Mouse (Mus musculus) T-helper 17 cell (primary cell): ENCODE data around the gene Vgll4.

ENCODE experiments used
- in situ Hi-C, 2 experiments: fragments of 300-600 bp; cut with MboI, MseI; formaldehyde crosslinking; loops; 1 replicate in 1 of 2; 2 replicates in 1 of 2; pipeline ENCODE4 v1.15.1; 2025; ENCODE audit warnings: high pct_unique_total_duplicates in 2 of 2

Vgll4 gene

DNA sequence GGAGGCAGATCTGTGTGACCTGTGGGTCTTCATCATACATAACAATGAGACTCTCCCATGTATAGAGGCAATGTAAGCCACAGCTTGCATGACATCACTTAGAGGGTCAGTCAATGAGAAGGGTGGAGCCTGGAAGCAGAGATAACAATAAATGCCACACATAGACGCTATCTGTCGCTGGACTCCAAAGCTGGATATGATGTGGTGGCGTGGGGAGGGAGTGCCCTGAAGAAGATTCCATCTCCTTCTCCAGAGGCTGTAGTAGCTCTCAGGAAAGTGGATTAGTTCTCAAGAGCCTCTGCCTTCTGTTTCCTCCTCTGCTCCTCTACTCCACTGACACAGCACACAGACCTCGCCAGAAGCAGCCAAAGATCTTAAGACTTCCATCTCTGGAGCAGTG lies 89.0 kb downstream of the Vgll4 start:
- in situ Hi-C loops = no loop called here

DNA sequence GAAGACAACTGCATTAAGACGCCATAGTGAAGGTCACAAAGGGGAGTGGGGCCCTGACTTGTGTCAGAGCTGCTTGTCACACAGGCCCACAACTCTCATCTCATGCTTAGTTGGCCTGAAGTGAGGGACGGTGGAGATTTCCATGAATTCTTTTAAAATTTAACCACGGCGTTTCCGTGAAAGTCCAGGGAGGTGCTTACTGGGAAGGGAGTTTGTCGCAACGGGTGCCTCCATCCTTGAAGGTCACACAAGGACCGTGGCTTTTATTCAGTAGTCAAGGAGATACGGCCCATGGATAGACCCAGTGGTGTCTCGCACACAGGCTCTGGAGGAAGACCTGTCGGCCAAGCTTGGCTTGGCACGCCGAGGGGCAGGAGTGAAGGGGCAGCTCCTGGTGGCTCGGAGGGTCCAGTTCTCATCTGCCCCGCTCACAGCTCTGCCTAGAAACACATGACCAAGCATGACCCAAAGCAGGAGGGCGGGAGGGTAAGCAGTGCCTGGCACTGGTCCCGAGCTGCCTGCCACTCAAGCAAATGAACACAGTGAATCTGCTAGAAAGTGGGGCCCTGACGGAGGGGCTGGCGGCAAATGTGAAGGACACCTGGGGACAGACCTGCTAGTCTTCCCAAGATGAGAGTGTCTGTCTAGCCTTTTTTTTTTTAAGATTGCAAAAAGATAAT lies 90.8 kb downstream of the Vgll4 start:
- in situ Hi-C loops = no loop called here

DNA sequence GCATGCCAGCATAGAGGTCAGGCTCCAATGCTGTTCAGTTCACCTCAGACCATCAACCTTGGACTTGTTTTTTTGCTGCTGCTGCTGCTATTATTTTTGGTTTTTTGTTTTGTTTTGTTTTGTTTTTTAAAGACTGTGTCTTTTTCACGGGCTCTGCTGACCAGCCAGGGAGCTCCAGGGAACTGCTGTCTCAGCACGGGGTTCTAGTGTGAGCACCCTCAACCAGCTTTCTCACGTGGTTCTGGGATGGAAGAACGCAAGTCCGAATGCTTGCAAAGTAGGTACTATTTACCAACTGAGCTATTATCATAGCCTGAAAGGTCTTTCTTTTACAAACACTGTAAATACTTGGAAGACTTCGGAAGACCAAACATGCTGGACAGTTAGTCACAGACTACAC lies 93.2 kb downstream of the Vgll4 start:
- in situ Hi-C loops = no loop called here

DNA sequence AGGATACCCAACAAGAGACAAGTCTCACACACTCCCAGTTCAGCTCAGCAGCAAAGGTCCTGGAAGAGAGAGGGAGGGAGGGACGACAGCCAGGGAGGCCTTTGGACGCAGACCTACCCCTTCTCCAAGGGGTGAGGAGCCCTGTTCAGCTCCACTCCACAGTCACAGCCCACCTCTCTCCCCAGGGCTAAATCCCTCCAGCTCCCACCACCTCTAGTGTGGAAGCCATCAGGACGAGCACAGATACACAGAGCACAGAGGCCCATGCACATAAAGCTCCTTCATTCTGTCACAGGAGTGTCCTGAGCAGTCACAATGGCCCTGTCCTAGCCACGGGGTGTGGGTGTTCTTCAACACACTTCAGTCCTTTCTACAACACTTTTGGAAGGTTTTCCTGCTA lies 93.8 kb downstream of the Vgll4 start:
- in situ Hi-C loops = no loop called here

DNA sequence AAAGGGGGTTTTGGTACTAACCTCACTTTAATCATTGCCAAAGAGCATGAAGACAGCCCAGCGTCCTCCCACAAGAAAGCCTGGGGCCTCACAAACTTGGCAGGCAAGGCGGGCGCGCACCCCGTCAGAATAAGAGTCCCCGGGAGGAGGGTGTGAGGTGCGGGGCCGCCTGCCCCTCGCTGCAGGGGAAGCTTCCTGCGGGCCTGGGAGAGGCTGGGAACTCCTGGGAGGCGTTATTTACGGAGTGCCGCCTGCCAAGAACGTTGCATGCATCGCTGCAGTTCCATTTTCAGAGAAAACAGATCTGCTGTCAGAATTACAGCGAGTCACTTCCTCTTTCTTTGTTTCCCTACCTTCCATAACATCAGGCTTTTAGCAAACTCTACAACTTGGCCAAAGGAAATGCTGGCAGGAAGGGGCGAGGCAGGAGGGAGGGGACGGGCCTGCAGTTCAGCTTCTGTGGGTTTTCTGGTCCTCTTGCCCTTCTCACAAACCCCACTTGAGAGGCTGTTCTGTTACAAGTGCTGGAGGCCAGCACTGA lies 94.7 kb downstream of the Vgll4 start:
- in situ Hi-C loops = no loop called here

DNA sequence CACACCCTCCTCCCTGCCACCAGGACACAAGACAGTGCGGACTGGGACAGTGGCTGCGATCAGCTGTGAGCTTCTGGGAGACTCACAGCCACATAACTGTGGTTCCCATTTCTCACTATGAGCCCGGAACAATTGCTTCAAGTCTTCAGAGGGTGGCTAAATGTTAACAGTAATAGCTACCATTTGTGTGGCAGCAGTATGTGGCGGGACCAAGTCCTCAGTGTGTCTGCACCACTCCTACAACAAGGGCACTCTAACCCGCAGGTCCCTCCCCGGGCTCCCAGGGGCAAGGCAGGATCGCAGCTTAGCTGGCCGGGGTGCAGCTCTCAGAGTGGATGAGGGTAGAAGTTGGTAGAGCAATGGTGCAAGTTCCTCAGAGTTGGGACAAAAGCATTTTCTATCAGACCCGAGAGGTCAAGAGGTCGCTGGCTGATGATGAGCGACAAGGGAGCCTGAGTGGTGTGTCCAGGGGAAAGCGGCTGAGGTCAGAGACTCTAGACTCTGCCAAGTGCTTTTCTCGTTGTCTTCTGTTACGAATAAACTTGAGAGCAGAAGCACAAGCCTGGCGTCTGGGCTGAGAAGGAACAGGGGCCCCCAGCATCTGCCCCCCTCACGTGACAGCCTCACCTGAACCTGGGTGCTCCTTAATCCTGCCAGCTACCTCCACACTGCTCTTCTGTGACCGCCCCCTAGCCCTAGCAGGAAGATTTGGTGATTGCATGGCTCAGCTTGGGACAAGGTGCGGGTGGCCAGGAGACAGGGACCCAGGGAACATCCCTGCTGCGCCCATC lies 95.5 kb downstream of the Vgll4 start:
- in situ Hi-C loops = loop anchor here in 1 of 2 experiments (5.0 kb wide), 1 partner anchor 43 kb away; no protein-coding TSS in a partner anchor

DNA sequence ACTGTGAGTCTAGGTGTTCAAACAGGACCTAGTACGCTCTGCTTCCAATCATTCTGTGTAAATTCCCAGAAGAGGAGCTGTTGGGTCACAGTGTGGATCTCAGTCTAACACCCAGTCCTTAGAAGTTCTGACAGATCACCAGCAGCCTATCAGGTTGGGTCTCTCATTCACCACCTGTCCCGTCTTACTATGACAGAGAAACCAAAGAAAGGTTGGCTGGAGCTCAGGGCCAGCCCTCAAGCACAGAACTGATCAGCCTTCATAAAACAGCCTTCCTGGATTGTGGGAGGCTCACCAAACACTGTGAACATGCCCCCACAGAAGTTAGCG lies 96.0 kb downstream of the Vgll4 start:
- in situ Hi-C loops = loop anchor here in 1 of 2 experiments (5.0 kb wide), 1 partner anchor 44 kb away; no protein-coding TSS in a partner anchor

DNA sequence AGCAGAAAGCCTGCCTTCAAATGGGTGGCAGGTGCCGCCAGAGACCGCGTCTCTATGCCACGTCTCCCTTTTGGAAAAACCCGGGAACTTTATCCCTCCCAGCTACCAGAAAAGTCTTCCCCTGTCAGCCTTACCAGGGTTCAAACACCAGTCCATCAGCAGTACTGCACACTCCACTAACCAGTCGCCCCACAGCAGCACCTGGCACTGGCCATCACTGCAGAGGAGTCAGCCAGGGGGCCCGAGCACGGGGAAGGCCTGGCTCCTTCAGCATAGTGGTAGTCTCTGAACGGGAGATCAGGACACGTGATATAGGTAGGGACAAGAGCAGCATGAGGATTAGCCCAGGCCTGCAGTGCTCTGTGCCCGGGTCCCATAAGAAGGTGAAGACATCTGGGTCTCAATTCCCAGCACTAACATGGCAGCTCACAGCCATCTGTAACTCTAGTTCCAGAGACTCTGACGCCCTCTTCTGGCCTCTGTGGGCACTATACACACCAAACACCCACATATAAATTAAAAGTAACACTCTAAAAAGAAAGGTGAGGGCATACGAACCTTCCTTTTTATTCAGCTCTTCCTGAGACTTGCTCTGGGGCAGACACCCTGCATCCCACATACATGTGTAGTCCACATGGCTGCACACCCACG lies 98.7 kb downstream of the Vgll4 start:
- in situ Hi-C loops = loop anchor here in 1 of 2 experiments (5.0 kb wide), 1 partner anchor 46 kb away; no protein-coding TSS in a partner anchor

DNA sequence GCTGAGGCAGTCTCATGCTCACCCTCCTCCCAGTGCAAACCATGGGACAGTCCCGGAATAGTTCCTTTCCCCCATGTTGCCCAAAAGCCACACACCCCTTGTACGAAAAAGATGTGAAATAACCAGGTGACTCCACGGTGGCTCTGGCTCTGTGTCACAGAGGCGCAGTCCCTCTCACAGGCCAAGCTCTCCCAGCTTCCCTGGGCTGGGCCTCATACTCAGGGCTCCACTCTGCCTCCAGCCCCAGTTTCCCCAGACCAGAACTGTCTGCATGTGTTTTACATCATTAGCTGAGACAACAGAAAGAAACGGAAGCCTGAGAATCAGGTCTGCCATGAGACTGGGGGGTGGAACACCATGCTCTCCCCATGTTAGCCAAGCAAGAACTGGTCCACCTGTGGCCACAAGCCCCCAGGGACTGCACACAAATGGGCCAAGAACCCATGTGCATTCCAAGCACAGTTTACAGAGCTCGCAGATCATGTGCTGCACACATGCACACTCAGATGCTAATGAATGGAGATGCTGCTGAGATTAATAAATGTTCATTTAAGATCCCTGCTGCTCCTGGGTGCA lies 100.2 kb downstream of the Vgll4 start:
- in situ Hi-C loops = loop anchor here in 1 of 2 experiments (5.0 to 10.0 kb wide), 2 partner anchors 48 to 795 kb away; no protein-coding TSS in a partner anchor

DNA sequence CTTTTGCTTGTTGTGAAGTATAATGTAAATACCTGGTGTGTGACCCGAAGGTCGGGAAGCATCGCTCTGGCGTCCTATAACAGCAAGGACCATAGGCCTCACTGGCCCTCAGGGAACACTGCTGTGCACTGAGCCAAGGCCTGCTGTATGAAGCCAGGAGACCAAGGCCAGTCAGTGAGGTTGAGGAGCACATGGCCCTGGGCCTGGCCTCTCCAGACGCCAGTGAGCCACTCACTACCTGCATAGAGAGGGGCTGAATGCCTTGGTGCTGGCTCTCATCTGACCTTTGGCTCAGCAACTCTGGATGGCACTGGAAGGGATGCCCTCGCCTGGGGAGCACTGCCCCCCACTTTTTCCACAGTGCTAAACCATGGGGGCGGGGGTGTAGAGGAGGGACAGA lies 101.1 kb downstream of the Vgll4 start:
- in situ Hi-C loops = loop anchor here in 1 of 2 experiments (10.0 kb wide), 1 partner anchor 796 kb away; no protein-coding TSS in a partner anchor

DNA sequence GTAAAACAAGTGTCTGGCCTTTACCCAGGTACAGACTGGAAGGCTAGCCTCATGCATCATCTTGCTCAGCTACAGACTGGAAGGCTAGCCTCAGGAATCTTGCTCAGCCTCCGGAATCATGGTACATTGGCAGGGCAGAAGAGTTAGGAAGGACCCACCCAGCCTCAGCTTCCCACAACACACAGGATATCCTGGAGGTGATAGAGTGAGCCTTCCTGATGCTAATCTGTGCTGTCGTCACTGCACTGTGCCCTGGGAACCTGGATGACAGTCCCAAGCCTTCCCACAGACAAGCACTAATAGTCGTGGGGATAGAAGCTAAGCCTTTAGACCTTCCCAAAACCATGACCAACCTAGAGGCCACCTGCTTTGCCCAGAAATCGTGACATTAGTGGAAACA lies 103.2 kb downstream of the Vgll4 start:
- in situ Hi-C loops = loop anchor here in 1 of 2 experiments (10.0 kb wide), 1 partner anchor 798 kb away; no protein-coding TSS in a partner anchor

DNA sequence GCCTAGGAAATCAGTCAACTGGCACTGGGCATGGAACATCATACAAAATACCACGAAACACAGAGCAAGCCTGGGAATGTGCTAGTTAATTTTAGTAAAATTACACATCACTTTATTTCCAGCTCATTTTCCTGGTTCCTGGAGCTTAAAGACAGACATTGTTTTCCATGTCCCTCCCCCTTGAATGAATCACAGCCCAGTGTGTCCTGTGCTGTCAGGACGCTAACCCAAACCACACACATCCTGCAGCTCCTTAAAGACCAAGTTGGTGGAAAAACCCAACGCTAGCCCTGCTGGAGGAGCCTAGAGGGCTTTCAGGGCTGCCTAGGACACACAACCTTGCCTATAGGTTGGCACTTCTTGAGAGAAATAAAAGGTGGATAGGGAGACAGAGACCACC lies 103.7 kb downstream of the Vgll4 start:
- in situ Hi-C loops = loop anchor here in 1 of 2 experiments (10.0 kb wide), 1 partner anchor 799 kb away; no protein-coding TSS in a partner anchor

DNA sequence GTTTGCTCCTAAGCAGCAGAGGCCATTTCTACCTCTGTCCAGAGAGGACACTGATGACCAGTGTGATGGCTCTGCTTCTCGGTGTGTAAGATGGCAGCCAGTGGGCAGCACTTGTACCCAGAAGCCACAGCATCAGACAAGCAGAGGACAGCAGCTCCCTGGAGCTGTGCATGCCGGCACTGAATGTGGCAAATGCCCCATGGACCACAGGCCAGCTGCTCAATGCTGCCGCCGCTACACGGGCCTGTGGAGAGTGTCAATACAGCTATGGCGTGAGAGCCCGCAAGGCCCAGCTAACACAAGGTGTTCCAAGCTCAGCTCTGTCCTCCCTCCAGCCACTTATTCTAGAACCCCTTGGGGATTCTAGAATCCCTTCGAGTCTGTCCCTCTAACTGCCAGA lies 105.4 kb downstream of the Vgll4 start:
- in situ Hi-C loops = loop anchor here in 1 of 2 experiments (10.0 kb wide), 1 partner anchor 800 kb away; no protein-coding TSS in a partner anchor

DNA sequence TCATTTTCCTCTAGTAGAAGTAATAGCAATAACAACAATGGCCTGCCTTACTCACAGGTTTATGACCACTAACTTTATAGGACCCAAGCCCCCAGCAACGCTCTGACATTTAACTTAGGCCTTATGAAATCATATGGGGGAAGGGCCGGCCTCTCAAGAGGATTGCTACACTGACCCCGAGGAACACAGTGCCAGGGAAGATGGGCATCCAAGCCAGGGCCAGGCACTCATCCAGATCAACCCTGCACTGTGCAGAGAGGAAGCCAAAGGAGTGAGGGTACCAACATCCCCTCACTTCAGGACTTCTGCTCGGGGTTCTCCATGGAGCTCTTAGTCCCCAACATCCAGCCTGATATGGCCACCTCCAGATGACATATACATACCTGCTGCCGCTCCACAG lies 106.3 kb downstream of the Vgll4 start:
- in situ Hi-C loops = loop anchor here in 1 of 2 experiments (10.0 kb wide), 1 partner anchor 801 kb away; no protein-coding TSS in a partner anchor

DNA sequence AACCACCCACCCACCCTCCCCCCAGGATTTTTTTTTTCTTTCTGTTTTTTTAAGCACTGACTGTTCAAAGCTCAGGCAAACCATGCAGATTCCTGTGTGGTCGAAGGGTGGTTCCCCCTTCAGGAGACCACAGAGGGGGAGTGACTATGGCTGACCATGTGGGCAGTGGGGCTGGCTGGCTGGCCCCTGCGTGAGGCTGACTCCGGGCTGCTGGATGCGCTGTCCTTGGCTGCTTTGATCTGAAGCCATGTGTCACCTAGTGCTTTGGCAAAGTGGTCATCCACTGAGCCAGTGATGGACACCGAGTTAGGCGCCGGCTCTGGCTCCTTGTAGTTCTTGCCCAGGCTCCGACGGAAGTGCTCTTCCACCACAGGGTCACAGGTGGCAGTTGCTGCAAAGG lies 107.7 kb downstream of the Vgll4 start:
- in situ Hi-C loops = loop anchor here in 1 of 2 experiments (10.0 kb wide), 1 partner anchor 803 kb away; no protein-coding TSS in a partner anchor

DNA sequence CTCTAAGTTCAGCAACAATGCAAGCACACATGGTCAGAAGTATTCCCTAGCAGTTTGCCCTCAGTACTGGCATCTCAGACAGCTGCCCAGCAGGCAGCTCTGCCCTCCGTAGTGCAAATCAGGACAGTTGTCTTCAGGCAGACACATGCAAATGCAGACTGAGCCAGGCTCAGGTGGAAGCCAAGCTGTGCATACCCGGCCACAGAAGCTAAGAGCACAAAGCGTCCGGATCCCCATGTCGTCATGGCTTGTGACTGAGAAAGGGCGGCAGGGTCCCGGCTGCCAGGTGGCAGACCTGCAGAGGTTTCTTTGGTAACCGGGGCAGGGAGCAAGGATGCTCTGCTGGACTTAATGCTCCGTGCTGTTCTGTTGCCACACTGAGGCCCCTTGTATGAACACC lies 108.2 kb downstream of the Vgll4 start:
- in situ Hi-C loops = loop anchor here in 1 of 2 experiments (10.0 kb wide), 1 partner anchor 803 kb away; no protein-coding TSS in a partner anchor

DNA sequence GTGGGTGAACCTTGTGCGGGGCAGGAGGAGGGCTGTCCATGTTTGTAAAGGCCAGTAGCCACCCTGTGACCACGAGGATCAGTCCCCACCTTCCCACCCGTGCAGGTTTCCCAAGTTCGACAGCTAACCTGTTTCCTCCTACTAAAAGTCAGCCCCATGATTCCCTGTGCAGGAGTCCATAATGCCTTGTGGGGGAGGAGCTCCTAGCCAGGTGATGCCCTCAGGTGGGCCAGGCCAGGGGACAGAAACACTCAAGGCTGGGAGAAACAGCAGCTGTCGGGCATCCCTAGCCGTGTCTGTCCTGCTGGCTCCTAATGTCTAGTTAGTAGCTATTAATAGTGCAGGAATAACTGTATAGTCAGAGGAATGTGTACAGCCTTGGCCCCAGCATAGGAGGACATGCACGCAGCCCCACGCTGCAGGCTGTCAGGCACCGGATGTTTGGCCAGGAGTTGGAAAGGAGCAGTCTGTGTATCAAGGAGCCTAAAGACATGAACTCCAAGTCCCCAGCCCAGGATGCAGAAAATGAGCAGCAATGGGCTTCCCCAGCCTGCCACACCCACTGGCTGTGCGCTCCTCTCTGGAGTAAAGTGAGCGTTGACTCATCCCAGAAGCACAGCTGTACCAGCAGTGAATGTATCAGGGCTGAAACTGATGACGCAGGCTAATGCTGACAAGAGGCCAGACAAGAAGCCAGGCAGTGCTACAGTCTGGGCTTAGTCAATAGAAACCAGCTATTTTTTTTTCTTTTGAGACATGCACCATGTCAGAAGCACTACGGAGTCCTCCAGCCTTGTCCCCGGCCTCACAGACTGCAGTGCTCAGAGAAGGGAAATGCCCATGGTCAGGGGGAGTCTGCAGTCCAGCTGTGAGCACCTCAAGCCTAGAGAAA lies 108.9 kb downstream of the Vgll4 start:
- in situ Hi-C loops = loop anchor here in 1 of 2 experiments (10.0 kb wide), 1 partner anchor 804 kb away; no protein-coding TSS in a partner anchor

DNA sequence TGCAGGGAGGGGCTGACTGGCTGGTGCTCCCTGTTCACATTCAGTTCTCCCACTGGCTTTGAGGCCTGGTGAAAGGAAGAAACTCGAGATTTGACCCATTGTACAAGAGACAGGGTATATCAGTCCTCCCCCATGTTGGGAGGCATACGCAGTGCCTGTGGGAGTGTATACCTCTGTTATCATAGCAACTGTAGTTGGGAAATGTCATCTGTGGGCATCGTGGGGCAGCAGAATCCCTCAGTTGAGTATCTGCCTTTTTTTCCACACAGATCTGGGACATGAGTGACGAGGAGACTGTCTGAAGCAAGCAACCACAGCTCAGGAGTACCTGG lies 111.1 kb downstream of the Vgll4 start:
- in situ Hi-C loops = loop anchor here in 1 of 2 experiments (5.0 to 10.0 kb wide), 2 partner anchors 44 to 134 kb away; no protein-coding TSS in a partner anchor

DNA sequence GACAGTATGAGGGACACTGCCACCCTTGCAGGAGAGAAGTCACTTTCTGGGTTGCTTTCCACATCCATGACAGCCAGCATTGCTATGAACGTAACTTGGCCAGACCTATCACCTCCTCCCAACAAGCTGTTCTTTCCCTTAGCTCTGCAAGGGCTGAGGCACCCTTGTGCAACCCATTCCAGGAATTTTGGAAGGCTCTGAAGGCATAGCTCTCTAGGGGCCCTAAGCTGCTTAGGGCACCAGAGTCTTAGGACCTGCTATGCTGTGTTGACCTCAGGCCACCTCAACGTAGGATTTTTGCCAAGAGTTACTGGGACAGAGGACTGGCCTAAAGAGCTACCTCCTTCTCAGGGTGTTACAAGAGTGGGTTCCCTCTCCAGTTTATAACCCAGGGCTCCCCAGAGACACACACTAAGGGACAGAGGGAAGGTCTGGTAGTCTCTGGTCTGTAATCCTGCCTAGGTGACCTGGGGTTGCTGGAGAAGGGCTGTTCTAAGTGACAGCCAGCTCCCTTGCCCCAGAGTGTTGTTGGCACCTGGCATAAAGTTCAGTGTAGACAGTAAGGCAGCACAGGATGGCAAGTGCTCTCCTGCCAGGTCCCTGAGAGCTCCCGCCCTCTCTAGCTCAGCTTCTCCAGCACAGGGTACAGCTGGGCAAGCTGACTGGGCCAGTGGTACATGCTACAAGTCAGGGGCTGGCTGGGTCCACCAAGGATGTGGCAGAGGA lies 111.6 kb downstream of the Vgll4 start:
- in situ Hi-C loops = loop anchor here in 1 of 2 experiments (5.0 to 10.0 kb wide), 2 partner anchors 44 to 133 kb away; no protein-coding TSS in a partner anchor
